10 mouse cellular contexts compared by ENCODE assay signal in genomic region chr19:57367201-57367600, GRCm38 (mm10). TPM values are rescaled to one million over a fixed set of nuclear protein-coding genes. Genes with fewer than 3 reads are reported as not detected.
DNase-seq lines count a peak whose midpoint lies in the region; TF ChIP-seq lines count a peak whose summit lies in the region.
"Had no signal": no experiment of that assay in that cellular context is flagged by ENCODE, and none has a peak within 500 bp of the region (broad histone marks: within the 10 kb centered on the region; RNA-seq: fewer than 3 reads in every experiment).

No protein-coding gene starts in this region.

- no peaks in the 10 kb centered on the region for H3K9me3 ChIP-seq in ES-Bruce4 (replicated peaks; ENCODE audit: control insufficient read depth, insufficient read depth, low read length, poor library complexity, severe bottlenecking)

- TF ChIP-seq CTCF in ES-Bruce4 (IDR thresholded peaks at IDR 0.05; ENCODE audit: low read depth, low read length), result no peak

- TF ChIP-seq POLR2A in ES-Bruce4 (IDR thresholded peaks at IDR 0.05; ENCODE audit: insufficient read depth, low read length), result no peak

- H3K9ac ChIP-seq in ES-Bruce4 (ENCODE audit: low read depth, poor library complexity, severe bottlenecking), result no peak overlapping the region

- peak overlapping the region; percentile 16 for H3K27ac ChIP-seq in ES-Bruce4 (ENCODE audit: insufficient read depth, low read length)

- no peak for TF ChIP-seq EP300 in ES-Bruce4 (IDR thresholded peaks at IDR 0.05; ENCODE audit: insufficient read depth, low read depth, low read length)

- H3K36me3 ChIP-seq in ES-Bruce4 (ENCODE audit: control insufficient read depth, insufficient read depth, low read length, poor library complexity, severe bottlenecking), result peaks cover 8% of the 10 kb centered on the region

- peak; percentile 33 for DNase-seq in gastrocnemius, adult 18-20 months (ENCODE audit: low spot score)
- DNase-seq in gastrocnemius, postnatal 4 days (ENCODE audit: low spot score in 2 of 2), result no peak
- DNase-seq in heart, postnatal 10 days, result peak; percentile 30 to 32
- DNase-seq in lung, postnatal 25 days (ENCODE audit: low spot score), result peak; percentile 83
- no peak for DNase-seq in right cerebral cortex, postnatal 10 days (ENCODE audit: low spot score in 2 of 2)
- no peak for DNase-seq in retina, embryonic 14.5 days (ENCODE audit: low spot score)
- no peak for DNase-seq in cerebellum, postnatal 25 days
- DNase-seq: adrenal gland, postnatal 36 days; right cerebral cortex, postnatal 14 days had no signal

- peaks cover 9% of the 10 kb centered on the region for H3K4me1 ChIP-seq in ES-Bruce4 (ENCODE audit: control insufficient read depth, insufficient read depth, low read length)

- intact Hi-C loops in heart, postnatal 10 days (cut with DNase I), result loop anchor here (5.0 kb wide), 1 partner anchor 245 kb away; the partner anchor contains the start of gene Atrnl1

- H3K27me3 ChIP-seq in ES-Bruce4 (ENCODE audit: control insufficient read depth, insufficient read depth, low read length, poor library complexity, severe bottlenecking), result no peaks in the 10 kb centered on the region

- H3K4me3 ChIP-seq in ES-Bruce4 (ENCODE audit: low read depth, low read length), result no peak overlapping the region

RNA-seq across cellular contexts. Expression of gene Fam160b1, which starts 6.7 kb away (rescaled TPM):
- 1 to 10 TPM; 8.8 to 9.7 TPM for total RNA-seq in gastrocnemius, adult 18-20 months (2021)
- total RNA-seq in gastrocnemius, postnatal 4 days (2021), result 10 to 100 TPM; 15.7 to 17.2 TPM
- 26.1 and 26.7 TPM in 2 replicates for polyA plus RNA-seq in ES-Bruce4 (2011; ENCODE audit: insufficient read depth, insufficient read length, low read depth, missing spikeins)
- total RNA-seq in heart, postnatal 10 days (2021), result 10 to 100 TPM; 18.3 to 18.5 TPM

RNA-seq across cellular contexts. Expression of gene Ablim1, which starts 52.5 kb away (rescaled TPM):
- 10 to 100 TPM; 36.0 to 65.7 TPM for total RNA-seq in gastrocnemius, adult 18-20 months (2021)
- 10 to 100 TPM; 56.8 to 65.5 TPM for total RNA-seq in gastrocnemius, postnatal 4 days (2021)
- 12.2 and 13.9 TPM in 2 replicates for polyA plus RNA-seq in ES-Bruce4 (2011; ENCODE audit: insufficient read depth, insufficient read length, low read depth, missing spikeins)
- total RNA-seq in heart, postnatal 10 days (2021), result 100 to 1,000 TPM; 397 to 585 TPM

Comparison
In these comparisons a context has a peak if more than half of its experiments do, and no peak if none do; other contexts are left out.
1. DNase-seq: peak in gastrocnemius, adult 18-20 months (single experiment), heart, postnatal 10 days (2 of 2) and lung, postnatal 25 days (single experiment); none in gastrocnemius, postnatal 4 days (0 of 2), right cerebral cortex, postnatal 10 days (0 of 2), retina, embryonic 14.5 days (single experiment) and cerebellum, postnatal 25 days (0 of 2).
2. RNA of gene Ablim1, which starts 52.5 kb away (total RNA-seq): 397 to 585 TPM in heart, postnatal 10 days; 36.0 to 65.7 TPM in gastrocnemius, adult 18-20 months and 56.8 to 65.5 TPM in gastrocnemius, postnatal 4 days; every median in the first group is over 4 times any median in the second.